Comparison of ENCODE assay signal across 12 mouse cellular contexts in the genomic region with DNA sequence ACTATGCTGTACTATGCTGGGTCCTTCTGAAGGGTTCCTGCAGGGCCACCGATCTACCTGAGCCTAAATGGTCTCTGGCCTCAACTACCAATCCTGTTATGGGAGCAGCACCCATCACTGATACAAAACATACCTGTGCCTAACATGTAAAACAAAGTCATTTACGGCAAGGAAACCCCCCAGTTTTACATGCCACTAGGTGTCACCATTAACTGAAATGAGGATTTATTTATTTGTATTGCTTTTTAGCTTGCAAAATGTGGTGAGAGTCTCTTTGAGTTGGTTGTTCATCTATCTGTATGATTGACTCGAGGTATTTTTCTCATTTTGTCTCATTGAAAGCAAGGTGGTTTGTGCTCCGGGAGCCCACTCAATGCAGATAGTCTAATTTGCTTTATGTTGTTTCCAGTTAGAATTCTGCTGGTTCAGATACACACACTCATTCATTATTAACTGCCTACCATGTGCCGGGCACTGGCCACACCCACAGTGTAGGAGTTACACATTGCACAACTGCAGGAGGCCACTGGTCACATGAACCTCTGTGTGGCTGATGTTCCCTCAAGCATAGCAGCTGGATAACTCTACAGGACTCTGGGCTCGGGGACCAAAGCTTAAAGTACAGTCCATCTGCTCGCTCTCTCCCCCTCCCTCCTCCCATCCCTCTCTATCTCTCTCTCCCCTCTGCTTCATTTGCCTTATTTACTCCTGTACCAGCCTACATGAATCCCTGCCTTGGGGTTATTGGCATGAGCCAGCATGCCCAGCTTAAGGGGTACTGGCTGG. TPM values are rescaled to one million over a fixed set of nuclear protein-coding genes. Genes with fewer than 3 reads are reported as not detected.
DNase-seq lines count a peak whose midpoint lies in the region; ATAC-seq lines count a peak whose summit lies in the region.
"Had no signal": no experiment of that assay in that cellular context is flagged by ENCODE, and none has a peak within 500 bp of the region (broad histone marks: within the 10 kb centered on the region; RNA-seq: fewer than 3 reads in every experiment).

No protein-coding gene starts in this region.

- H3K9ac ChIP-seq in liver, embryonic 13.5 days, result no peak overlapping the region

- no peaks in the 10 kb centered on the region for H3K36me3 ChIP-seq in liver, embryonic 13.5 days

- H3K9me3 ChIP-seq in liver, embryonic 13.5 days (replicated peaks), result no peaks in the 10 kb centered on the region

- DNase-seq in adrenal gland, postnatal 10 days, result peak; percentile 41
- DNase-seq in kidney, adult 11 months, result peak; percentile 96
- DNase-seq in liver, embryonic 13.5 days, result no peak
- DNase-seq in gastrocnemius, postnatal 4 days (ENCODE audit: low spot score in 2 of 2), result no peak
- no peak for DNase-seq in spleen, adult 18-20 months
- DNase-seq in cerebellum, adult 8-10 months, result no peak
- DNase-seq: cerebellum, adult 2 months; layer of hippocampus, postnatal 36 days; thymus, postnatal 14 days had no signal

- 58% methylated on average over 7 of the region's 7 CpGs for WGBS in liver, embryonic 13.5 days (ENCODE audit: insufficient replicate concordance)

- H3K4me3 ChIP-seq in liver, embryonic 13.5 days (replicated peaks), result no peak overlapping the region
- H3K4me3 ChIP-seq: erythroblast, embryonic 14.5 days had no signal

- H3K4me2 ChIP-seq in liver, embryonic 13.5 days, result no peak overlapping the region
- H3K4me2 ChIP-seq: midbrain, embryonic 11.5 days had no signal

- H3K27ac ChIP-seq in liver, embryonic 13.5 days, result no peak overlapping the region

- ATAC-seq in liver, embryonic 13.5 days (ENCODE audit: low read depth), result peak; percentile 78
- 0 out of 2 replicates have a peak, but pooled peaks have one; percentile 39 for ATAC-seq in neutrophil, adult 5-6 weeks (ENCODE audit: extremely low read depth, insufficient number of reproducible peaks, low FRiP score, poor library complexity, severe bottlenecking)

- no peaks in the 10 kb centered on the region for H3K27me3 ChIP-seq in liver, embryonic 13.5 days

- 0 out of 2 replicates have a peak, but pooled peaks cover 3% of the 10 kb centered on the region for H3K4me1 ChIP-seq in liver, embryonic 13.5 days (replicated peaks)

RNA-seq across cellular contexts. Expression of a gene that starts 15.9 kb away (rescaled TPM):
- under 1 TPM; 0.42 to 0.78 TPM for total RNA-seq in adrenal gland, postnatal 10 days (2021)
- 0.17 and 0.53 TPM in 2 replicates for polyA plus RNA-seq in liver, embryonic 13.5 days (2015; fragmentation: Nextera tagmentation; extraction: Ambion mirVana)
- 0.12 and 0.74 TPM in 2 replicates for total RNA-seq in neutrophil, adult 5-6 weeks (2017)
- total RNA-seq in gastrocnemius, postnatal 4 days (2021), result 1 to 10 TPM; 1.4 to 2.2 TPM
- polyA plus RNA-seq: erythroblast, embryonic 14.5 days had no signal

Comparison
In these comparisons a context has a peak if more than half of its experiments do, and no peak if none do; other contexts are left out.
1. DNase-seq: peak in adrenal gland, postnatal 10 days (single experiment) and kidney, adult 11 months (single experiment); none in liver, embryonic 13.5 days (single experiment), gastrocnemius, postnatal 4 days (0 of 2), spleen, adult 18-20 months (0 of 2) and cerebellum, adult 8-10 months (single experiment).